Mouse (Mus musculus): ENCODE data around the gene Abcg1. TPM values are rescaled to one million over a fixed set of nuclear protein-coding genes. Genes with fewer than 3 reads are reported as not detected.

Gene Abcg1
- polyA plus RNA-seq, 1 experiment: 0.05 TPM

DNA sequence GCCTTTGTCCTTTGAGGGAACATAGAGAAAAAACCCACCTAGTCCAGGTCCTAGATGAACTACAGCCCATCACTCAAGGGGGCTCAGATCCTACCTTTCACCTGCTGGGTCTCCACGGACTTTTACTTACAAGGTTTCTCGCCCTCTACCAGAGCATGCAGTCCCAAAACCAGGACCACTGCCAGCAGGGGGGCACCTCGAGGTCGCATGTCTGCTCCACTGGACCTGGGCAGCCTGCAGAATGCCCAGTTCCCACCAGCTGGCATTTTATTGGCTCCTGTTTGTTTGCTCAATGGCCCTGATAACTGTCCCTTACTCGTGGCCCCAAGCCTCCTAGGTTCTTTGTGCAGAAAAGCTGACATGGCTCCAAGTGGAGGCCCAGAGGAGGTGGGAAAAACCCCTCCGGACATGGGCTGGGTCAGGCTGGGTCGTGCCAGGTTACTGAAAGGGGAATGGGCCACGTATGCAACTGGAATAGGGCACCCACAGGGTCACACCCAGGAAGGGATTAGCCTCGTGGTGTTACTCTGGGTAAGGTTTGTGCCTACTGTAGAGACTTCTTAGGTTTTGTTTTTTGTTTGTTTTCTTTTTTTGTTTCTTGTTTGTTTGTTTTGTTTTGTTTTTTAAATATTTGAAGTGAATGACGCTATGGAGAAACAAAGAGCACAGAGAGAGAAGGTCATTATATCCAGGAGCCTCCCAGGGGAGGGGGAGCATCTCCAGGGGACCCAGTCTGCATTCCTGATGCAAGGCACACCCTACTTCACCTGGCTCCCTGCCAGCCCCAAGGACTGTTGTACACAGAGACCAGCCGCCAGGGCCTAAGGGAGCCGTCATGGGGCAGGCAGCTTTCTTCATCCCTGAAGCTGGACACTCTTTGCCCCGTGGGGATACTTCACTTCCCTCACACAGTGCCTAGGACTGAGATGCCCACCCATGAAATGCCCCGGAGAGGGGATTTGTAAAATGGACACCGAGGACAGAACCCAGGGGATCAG, 86.9 kb downstream of the Abcg1 start, which contains the start of gene Tff2:
Gene Tff2, minus strand, starts transcription at position 243 of the 998 bp plus-strand sequence.
- Histone ChIP-seq H3K9me3 (ENCODE audit: control insufficient read depth, low read length) (no peaks in the 10 kb centered on the region), H3K4me3 (replicated peaks) (no peak within 1 kb of the TSS), H3K27me3 (ENCODE audit: control insufficient read depth) (no peaks in the 10 kb centered on the region), H3K4me1 (ENCODE audit: control insufficient read depth) (no peaks in the 10 kb centered on the region), H3K36me3 (ENCODE audit: control insufficient read depth) (no peaks in the 10 kb centered on the region)
- TF ChIP-seq TAL1 (IDR thresholded peaks at IDR 0.05; ENCODE audit: low read length) (no peak), GATA1 (IDR thresholded peaks at IDR 0.05; ENCODE audit: low read length) (no peak)

DNA sequence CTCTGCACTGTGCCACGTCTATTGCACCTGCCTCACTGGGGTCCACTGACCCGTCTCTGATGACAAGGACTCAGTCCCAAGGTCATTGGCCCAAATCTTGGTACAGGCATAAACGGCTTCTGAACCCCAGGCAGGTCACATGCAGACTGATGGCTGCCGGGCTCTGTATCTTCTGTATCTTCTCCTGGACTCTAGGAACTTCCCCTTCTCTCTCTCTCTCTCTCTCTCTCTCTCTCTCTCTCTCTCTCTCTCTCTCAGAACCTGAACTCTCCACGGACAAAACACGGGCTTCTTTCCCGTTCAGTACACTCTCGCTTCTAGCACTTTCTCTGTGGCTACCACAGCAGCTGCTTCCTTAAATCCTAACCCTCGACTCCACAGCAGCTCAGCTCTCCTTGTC, 88.5 kb downstream of the Abcg1 start:
- Histone ChIP-seq H3K9me3 (ENCODE audit: control insufficient read depth, low read length) (no peaks in the 10 kb centered on the region), H3K27me3 (ENCODE audit: control insufficient read depth) (no peaks in the 10 kb centered on the region), H3K36me3 (ENCODE audit: control insufficient read depth) (no peaks in the 10 kb centered on the region), H3K4me1 (ENCODE audit: control insufficient read depth) (no peaks in the 10 kb centered on the region), H3K4me3 (replicated peaks) (no peak overlapping the region)
- TF ChIP-seq GATA1 (IDR thresholded peaks at IDR 0.05; ENCODE audit: low read length) (no peak), TAL1 (IDR thresholded peaks at IDR 0.05; ENCODE audit: low read length) (no peak)

DNA sequence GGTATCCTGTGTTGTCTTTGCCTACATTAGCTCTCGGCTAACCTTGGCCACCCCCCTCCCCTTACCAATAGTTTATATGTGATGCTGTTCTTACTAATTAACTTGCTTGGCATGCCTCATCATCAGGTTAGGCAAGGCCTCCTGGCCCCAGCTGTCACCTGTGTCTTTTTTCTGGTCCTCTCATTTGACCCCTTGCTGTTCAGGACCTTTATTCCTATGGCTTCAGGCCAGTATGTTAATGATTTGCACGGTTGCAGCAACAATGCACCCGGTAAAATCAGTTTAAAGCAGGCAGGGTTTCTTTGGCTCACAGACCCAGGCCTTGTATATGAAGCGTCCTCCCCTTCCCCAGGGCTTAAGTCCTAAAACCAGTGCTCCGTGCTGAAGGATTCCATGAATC, 95.0 kb downstream of the Abcg1 start:
- TF ChIP-seq TAL1 (IDR thresholded peaks at IDR 0.05; ENCODE audit: low read length): no peak
- no peak for TF ChIP-seq GATA1 (IDR thresholded peaks at IDR 0.05; ENCODE audit: low read length)
- Histone ChIP-seq H3K4me3 (replicated peaks) (no peak overlapping the region), H3K4me1 (ENCODE audit: control insufficient read depth) (peaks cover 8% of the 10 kb centered on the region), H3K36me3 (ENCODE audit: control insufficient read depth) (no peaks in the 10 kb centered on the region), H3K27me3 (ENCODE audit: control insufficient read depth) (no peaks in the 10 kb centered on the region), H3K9me3 (ENCODE audit: control insufficient read depth, low read length) (no peaks in the 10 kb centered on the region)

DNA sequence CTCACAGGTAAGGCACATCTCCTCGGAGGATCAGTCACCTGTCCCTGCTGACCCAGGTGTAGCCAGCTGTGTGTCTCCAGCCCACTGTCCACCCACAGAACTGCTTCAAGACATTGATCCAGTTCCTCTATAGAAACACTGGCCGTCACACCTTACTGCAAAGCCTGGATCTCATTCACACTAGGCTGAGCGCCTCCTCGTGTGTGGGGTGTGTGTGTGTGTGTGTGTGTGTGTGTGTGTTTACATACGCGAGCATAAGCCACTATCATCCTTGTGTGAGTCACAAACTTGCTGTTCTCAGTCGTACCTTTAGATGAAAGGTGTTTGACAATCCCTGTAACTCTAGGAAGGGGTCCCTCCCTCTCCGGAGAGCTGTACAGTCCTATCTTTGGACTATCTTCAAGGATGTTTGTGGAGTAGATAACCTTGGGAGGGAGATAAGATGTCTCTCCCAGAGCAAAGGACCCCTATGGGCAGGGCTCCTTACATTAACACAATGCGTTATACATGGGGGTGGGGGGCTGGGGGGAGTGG, 95.6 kb downstream of the Abcg1 start:
- Histone ChIP-seq H3K9me3 (ENCODE audit: control insufficient read depth, low read length) (no peaks in the 10 kb centered on the region), H3K4me3 (replicated peaks) (no peak overlapping the region), H3K4me1 (ENCODE audit: control insufficient read depth) (peaks cover 8% of the 10 kb centered on the region)

DNA sequence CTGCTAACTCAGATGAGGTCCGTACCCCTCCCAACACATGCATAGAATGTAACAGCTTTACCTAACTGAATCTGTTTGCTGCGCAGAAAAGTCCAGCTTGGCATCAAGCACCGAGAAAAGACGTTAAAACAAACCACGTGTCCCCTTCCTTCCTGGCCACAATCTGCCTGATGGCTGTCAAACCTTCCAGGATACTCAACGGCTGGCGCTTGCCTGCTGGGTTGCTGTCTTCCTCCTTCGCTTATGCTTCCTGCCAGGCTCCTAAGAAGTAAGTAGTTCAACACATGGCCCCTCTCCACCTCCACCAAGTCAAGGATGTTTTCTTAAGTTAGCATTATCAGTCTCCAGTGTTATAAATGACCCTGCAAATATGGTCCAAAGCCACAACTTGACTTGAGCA, 96.3 kb downstream of the Abcg1 start:
- H3K4me3 ChIP-seq (replicated peaks): no peak overlapping the region
- H3K36me3 ChIP-seq (ENCODE audit: control insufficient read depth): no peaks in the 10 kb centered on the region
- H3K4me1 ChIP-seq (ENCODE audit: control insufficient read depth): peaks cover 8% of the 10 kb centered on the region
- H3K27me3 ChIP-seq (ENCODE audit: control insufficient read depth): no peaks in the 10 kb centered on the region
- TF ChIP-seq GATA1 (IDR thresholded peaks at IDR 0.05; ENCODE audit: low read length) (no peak), TAL1 (IDR thresholded peaks at IDR 0.05; ENCODE audit: low read length) (no peak)
- peaks cover 4% of the 10 kb centered on the region for H3K9me3 ChIP-seq (ENCODE audit: control insufficient read depth, low read length)

More for the DNA sequence above, 95.6 kb downstream of the Abcg1 start:
- Histone ChIP-seq H3K36me3 (ENCODE audit: control insufficient read depth) (no peaks in the 10 kb centered on the region), H3K27me3 (ENCODE audit: control insufficient read depth) (no peaks in the 10 kb centered on the region)
- TF ChIP-seq GATA1 (IDR thresholded peaks at IDR 0.05; ENCODE audit: low read length) (no peak), TAL1 (IDR thresholded peaks at IDR 0.05; ENCODE audit: low read length) (no peak)

DNA sequence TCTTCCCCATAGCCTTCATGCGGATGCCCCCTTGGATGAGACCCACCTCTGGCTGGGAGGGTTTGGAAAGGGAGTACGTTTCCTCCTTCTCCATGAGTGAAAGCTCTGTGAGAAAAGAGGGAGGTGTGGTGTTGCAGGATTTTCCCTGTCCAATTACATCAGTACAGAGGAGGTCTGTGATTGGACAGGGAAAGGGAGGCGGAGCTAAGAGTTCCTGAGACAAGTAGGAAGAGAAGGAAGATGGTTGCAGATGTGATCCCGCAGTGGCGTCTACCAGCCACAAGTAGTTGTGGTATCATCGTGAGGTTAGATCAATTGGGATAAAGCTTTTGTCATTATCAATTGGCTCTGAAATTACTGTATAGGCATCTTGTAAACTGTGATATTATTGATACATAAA, 100.4 kb downstream of the Abcg1 start:
- H3K36me3 ChIP-seq (ENCODE audit: control insufficient read depth): no peaks in the 10 kb centered on the region
- TF ChIP-seq GATA1 (IDR thresholded peaks at IDR 0.05; ENCODE audit: low read length): no peak
- no peak for TF ChIP-seq TAL1 (IDR thresholded peaks at IDR 0.05; ENCODE audit: low read length)
- H3K27me3 ChIP-seq (ENCODE audit: control insufficient read depth): no peaks in the 10 kb centered on the region
- H3K9me3 ChIP-seq (ENCODE audit: control insufficient read depth, low read length): peaks cover 7% of the 10 kb centered on the region
- no peak overlapping the region for H3K4me3 ChIP-seq (replicated peaks)
- H3K4me1 ChIP-seq (ENCODE audit: control insufficient read depth): peaks cover 8% of the 10 kb centered on the region

DNA sequence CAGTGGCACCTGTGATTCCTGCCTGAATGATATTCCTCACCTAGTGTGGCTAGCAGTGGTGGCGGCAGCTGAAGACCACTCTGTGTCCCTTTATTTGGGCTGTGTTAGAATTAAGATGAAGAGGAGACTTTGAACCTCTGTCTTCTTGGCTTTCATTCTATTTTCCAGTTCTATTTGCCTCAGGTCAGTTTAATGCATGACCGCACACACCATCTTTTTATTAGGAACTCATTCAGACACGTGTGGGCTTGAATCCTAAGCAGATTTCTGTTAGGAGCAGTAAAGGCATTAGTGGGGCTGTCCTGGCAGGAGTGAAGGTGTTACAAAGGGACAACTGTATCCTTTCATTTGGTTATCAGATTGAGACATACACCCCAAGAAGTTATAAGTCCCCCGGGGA, 102.8 kb downstream of the Abcg1 start:
- TF ChIP-seq GATA1 (IDR thresholded peaks at IDR 0.05; ENCODE audit: low read length) (no peak), TAL1 (IDR thresholded peaks at IDR 0.05; ENCODE audit: low read length) (no peak)
- peaks cover 7% of the 10 kb centered on the region for H3K9me3 ChIP-seq (ENCODE audit: control insufficient read depth, low read length)
- H3K4me3 ChIP-seq (replicated peaks): no peak overlapping the region
- H3K27me3 ChIP-seq (ENCODE audit: control insufficient read depth): no peaks in the 10 kb centered on the region
- no peaks in the 10 kb centered on the region for H3K36me3 ChIP-seq (ENCODE audit: control insufficient read depth)
- peaks cover 8% of the 10 kb centered on the region for H3K4me1 ChIP-seq (ENCODE audit: control insufficient read depth)

DNA sequence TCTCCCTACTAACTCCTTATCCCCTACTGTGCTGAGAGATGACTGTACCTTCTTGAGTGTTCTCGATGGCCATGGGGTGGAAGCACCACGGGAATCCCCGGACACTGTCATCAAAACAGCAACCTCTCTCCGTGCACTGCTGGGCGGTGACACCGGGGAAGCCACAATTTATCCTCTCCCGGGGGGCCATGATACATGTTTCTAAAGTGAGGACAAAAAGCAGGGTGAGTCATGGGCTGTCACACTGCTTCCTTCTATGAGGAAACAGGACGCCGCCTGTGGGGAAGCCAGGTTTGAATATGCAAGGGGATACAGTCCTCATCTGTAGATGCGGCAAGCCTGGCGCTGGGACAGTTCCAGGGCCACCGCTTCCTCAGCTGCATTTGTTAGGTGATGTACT, 105.1 kb downstream of the Abcg1 start:
- no peaks in the 10 kb centered on the region for H3K27me3 ChIP-seq (ENCODE audit: control insufficient read depth)
- H3K36me3 ChIP-seq (ENCODE audit: control insufficient read depth): no peaks in the 10 kb centered on the region
- peaks cover 7% of the 10 kb centered on the region for H3K9me3 ChIP-seq (ENCODE audit: control insufficient read depth, low read length)
- TF ChIP-seq GATA1 (IDR thresholded peaks at IDR 0.05; ENCODE audit: low read length): no peak
- H3K4me1 ChIP-seq (ENCODE audit: control insufficient read depth): no peaks in the 10 kb centered on the region
- no peak overlapping the region for H3K4me3 ChIP-seq (replicated peaks)

DNA sequence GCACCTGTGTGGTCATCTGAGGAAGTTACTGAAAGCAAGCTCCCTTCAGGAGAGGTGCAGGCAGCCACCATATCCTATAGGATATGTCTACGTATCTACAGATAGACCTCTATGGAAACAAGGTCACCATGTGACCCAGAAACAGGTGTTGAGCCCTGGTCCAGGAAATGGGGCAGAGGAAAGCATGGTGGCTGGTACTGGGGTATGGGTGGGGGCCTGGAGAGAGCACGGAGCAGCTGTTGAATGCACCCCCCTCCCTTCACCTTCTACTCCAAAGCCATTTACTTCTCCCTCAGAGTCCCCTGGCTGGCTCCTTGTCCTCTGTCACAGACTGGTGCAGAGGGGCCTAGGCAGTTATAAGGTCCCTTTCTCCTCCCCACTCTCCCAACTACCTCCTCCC, 106.3 kb downstream of the Abcg1 start:
- TF ChIP-seq TAL1 (IDR thresholded peaks at IDR 0.05; ENCODE audit: low read length) (no peak), GATA1 (IDR thresholded peaks at IDR 0.05; ENCODE audit: low read length) (no peak)
- Histone ChIP-seq H3K27me3 (ENCODE audit: control insufficient read depth) (no peaks in the 10 kb centered on the region), H3K9me3 (ENCODE audit: control insufficient read depth, low read length) (peaks cover 3% of the 10 kb centered on the region), H3K36me3 (ENCODE audit: control insufficient read depth) (no peaks in the 10 kb centered on the region), H3K4me3 (replicated peaks) (no peak overlapping the region), H3K4me1 (ENCODE audit: control insufficient read depth) (no peaks in the 10 kb centered on the region)

All from erythroblast, embryonic 14.5 days (primary cell).